Mouse (Mus musculus): ENCODE results near the gene Katnal1. TPM values are rescaled to one million over a fixed set of nuclear protein-coding genes. Genes with fewer than 3 reads are reported as not detected.

The Katnal1 gene
- polyA plus RNA-seq, 1 experiment from 2014 or later, result 14.2 TPM

DNA sequence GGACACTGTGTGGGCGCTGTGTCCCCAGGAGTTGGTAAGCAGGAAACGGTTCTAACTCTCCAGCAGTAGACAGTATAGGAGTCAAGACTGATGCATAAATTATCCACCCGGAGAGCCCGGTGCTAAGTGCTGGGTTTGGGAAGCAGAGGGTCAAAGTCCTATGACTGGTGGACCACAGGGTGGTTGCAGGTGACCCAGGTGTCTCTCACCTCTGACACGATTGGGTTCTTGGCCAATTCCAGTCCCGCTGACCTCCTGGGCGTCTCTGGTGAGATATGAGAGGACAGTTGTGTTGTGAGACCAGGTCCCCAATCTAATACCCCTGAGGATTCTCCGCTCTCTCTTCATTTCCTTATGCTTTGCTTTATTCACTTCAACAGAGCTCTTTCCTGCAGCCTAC lies 74.1 kb downstream of the Katnal1 start:
- WGBS, result 80% methylated on average over 8 of the region's 8 CpGs
- no peaks in the 10 kb centered on the region for H3K36me3 ChIP-seq (ENCODE audit: insufficient read depth)
- no peak overlapping the region for H3K9ac ChIP-seq
- H3K27me3 ChIP-seq (ENCODE audit: insufficient read depth, low read length), result no peaks in the 10 kb centered on the region
- no peaks in the 10 kb centered on the region for H3K9me3 ChIP-seq (ENCODE audit: low read depth, low read length)
- no peak overlapping the region for H3K4me3 ChIP-seq (ENCODE audit: low read depth, low read length)
- H3K4me2 ChIP-seq, result no peak overlapping the region
- no peak overlapping the region for H3K27ac ChIP-seq (ENCODE audit: low read depth)
- no peak for ATAC-seq (ENCODE audit: insufficient read depth)
- H3K4me1 ChIP-seq (ENCODE audit: insufficient read depth), result no peaks in the 10 kb centered on the region
- no peak for TF ChIP-seq CTCF (IDR thresholded peaks at IDR 0.05; ENCODE audit: low read depth)
- DNase-seq, result no peak

DNA sequence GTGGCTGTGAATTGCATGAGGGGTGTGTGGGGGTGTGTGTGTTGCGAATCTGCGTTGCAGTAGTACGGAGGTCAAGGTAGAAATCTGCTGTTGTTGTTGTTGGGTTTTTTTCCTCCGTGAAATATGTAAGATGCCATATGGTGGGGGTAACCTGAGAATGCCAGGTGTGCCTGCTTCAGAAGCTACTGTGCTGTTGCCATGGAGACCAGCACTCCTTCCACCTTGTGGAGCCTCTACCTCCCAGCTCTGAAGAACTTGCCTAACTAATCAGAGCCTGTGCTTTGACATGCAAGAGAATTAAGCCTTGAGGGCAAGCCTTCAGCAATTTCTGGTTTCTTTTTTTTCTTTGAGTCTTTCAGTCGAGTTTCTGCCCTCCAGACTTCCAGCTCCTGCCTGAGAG lies 75.0 kb downstream of the Katnal1 start:
- TF ChIP-seq CTCF (IDR thresholded peaks at IDR 0.05; ENCODE audit: low read depth), result no peak
- ATAC-seq (ENCODE audit: insufficient read depth), result no peak
- no peak overlapping the region for H3K4me3 ChIP-seq (ENCODE audit: low read depth, low read length)
- no peaks in the 10 kb centered on the region for H3K36me3 ChIP-seq (ENCODE audit: insufficient read depth)
- no peak overlapping the region for H3K4me2 ChIP-seq
- no peaks in the 10 kb centered on the region for H3K4me1 ChIP-seq (ENCODE audit: insufficient read depth)
- 34% methylated on average over 5 of the region's 5 CpGs for whole genome bisulfite sequencing
- H3K27ac ChIP-seq (ENCODE audit: low read depth), result no peak overlapping the region
- H3K27me3 ChIP-seq (ENCODE audit: insufficient read depth, low read length), result no peaks in the 10 kb centered on the region
- DNase-seq, result peak; percentile 42
- H3K9ac ChIP-seq, result no peak overlapping the region
- H3K9me3 ChIP-seq (ENCODE audit: low read depth, low read length), result no peaks in the 10 kb centered on the region

DNA sequence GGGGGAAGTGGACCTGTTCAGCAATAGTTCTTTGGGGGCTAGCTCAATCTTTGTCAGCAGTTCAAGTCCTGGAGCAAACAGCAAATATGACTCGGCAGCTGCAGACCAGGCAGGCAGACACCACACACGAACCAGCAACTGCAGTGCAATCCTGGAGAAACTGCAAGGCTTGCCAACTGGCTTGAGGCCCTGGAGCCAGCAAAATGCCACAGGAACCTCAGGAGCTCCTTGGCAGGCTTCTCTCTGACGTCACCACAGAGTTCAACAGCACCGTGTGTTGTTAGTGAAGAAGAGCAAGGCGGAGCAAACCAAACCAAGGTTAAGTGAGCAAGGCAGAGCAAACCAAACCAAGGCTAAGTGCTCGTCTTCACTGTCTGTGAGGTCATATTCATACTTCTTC lies 79.6 kb downstream of the Katnal1 start:
- Histone ChIP-seq H3K36me3 (ENCODE audit: insufficient read depth) (no peaks in the 10 kb centered on the region), H3K27ac (ENCODE audit: low read depth) (no peak overlapping the region), H3K4me1 (ENCODE audit: insufficient read depth) (no peaks in the 10 kb centered on the region), H3K4me3 (ENCODE audit: low read depth, low read length) (no peak overlapping the region), H3K9ac (no peak overlapping the region), H3K4me2 (no peak overlapping the region), H3K9me3 (ENCODE audit: low read depth, low read length) (no peaks in the 10 kb centered on the region), H3K27me3 (ENCODE audit: insufficient read depth, low read length) (no peaks in the 10 kb centered on the region)
- no peak for TF ChIP-seq CTCF (IDR thresholded peaks at IDR 0.05; ENCODE audit: low read depth)
- WGBS, result 79% methylated on average over 6 of the region's 6 CpGs
- DNase-seq (no peak), ATAC-seq (ENCODE audit: insufficient read depth) (no peak)

DNA sequence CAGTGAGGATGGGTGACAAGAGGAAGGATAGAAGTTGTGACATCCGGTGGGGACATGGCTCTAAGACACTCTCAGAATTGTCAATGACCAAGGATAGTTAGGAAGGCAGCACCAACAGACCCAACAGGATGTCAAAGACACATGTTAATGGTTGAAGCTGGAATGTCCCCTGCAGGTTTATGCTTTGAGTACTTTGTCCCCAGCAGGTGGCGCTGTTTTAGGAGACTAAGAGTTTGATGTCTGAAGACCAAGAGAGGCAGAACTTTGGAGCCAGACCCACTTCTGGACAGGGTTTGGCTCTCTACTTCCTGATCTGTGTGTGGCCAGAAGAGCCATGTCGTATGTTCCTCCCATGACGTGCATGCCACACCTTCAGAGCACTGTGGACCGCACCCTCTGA lies 82.1 kb downstream of the Katnal1 start:
- no peak for ATAC-seq (ENCODE audit: insufficient read depth)
- WGBS, result 93% methylated on average over 5 of the region's 5 CpGs
- Histone ChIP-seq H3K4me2 (no peak overlapping the region), H3K27me3 (ENCODE audit: insufficient read depth, low read length) (no peaks in the 10 kb centered on the region), H3K27ac (ENCODE audit: low read depth) (no peak overlapping the region), H3K4me1 (ENCODE audit: insufficient read depth) (no peaks in the 10 kb centered on the region), H3K9ac (no peak overlapping the region), H3K4me3 (ENCODE audit: low read depth, low read length) (no peak overlapping the region), H3K9me3 (ENCODE audit: low read depth, low read length) (no peaks in the 10 kb centered on the region), H3K36me3 (ENCODE audit: insufficient read depth) (no peaks in the 10 kb centered on the region)
- peak; percentile 42; the same call in 1 of the 2 replicates for TF ChIP-seq CTCF (IDR thresholded peaks at IDR 0.05; ENCODE audit: low read depth)
- peak; percentile 33 for DNase-seq

DNA sequence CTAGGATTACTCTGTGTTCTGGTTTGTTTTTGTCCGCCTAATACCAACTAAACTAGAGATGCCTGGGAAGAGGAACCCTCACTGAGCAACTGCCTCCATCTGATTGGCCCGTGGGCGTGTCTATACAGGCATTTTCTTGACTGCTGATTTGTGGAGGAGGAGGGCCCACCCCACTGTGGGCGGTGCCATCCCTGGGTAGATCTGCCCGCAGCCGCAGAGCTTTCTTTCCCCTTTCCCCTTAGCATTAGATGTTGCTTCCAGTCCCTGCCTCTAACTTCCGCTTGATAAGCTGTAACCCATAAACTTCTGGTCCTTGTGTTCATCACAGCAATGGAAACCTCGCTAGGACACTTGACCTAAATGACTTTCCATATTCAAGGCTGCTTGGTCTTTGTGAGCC lies 92.1 kb downstream of the Katnal1 start:
- Histone ChIP-seq H3K4me1 (ENCODE audit: insufficient read depth) (no peaks in the 10 kb centered on the region), H3K9me3 (ENCODE audit: low read depth, low read length) (no peaks in the 10 kb centered on the region), H3K27me3 (ENCODE audit: insufficient read depth, low read length) (peaks cover 5% of the 10 kb centered on the region), H3K4me3 (ENCODE audit: low read depth, low read length) (no peak overlapping the region), H3K36me3 (ENCODE audit: insufficient read depth) (no peaks in the 10 kb centered on the region), H3K27ac (ENCODE audit: low read depth) (no peak overlapping the region), H3K4me2 (no peak overlapping the region), H3K9ac (no peak overlapping the region)
- ATAC-seq (ENCODE audit: insufficient read depth) (peak; percentile 41; the same call in 1 of the 2 replicates), DNase-seq (peak; percentile 58)
- no peak for TF ChIP-seq CTCF (IDR thresholded peaks at IDR 0.05; ENCODE audit: low read depth)
- 31% methylated on average over 8 of the region's 8 CpGs for WGBS

DNA sequence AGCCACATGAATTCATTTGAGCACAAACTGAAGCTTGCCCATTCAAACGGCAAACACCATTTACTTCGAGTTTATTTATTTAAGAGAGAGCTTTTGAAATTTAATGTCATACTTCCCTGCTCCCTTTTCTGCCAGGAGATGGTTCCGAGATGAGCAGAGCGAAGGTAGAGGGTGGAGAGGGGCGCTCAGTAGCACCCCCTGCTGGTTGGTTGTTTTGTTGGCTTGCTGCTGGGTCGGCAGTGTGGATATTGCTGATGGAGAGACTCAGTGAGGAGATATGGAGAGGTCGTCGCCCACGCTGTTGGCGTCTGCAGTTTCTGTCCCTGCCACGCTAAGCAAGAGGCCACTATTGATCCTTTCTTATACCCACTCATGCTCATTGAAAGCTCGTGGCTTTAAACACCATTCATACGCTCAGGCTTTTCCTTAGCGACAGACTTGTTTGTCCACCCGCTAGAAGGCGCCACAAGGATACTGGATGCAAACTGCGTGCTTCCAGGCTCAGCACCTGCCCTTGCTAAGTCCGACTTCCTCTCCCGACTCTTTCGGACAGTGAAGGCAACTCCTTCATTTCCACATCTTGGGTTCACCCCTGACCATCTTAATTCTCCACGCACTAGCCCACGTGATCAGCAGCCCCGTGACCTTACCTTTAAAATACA lies 97.4 kb downstream of the Katnal1 start:
- Histone ChIP-seq H3K27ac (ENCODE audit: low read depth) (no peak overlapping the region), H3K4me3 (ENCODE audit: low read depth, low read length) (peak overlapping the region; percentile 27), H3K4me2 (peak overlapping the region; percentile 58), H3K36me3 (ENCODE audit: insufficient read depth) (no peaks in the 10 kb centered on the region), H3K9me3 (ENCODE audit: low read depth, low read length) (no peaks in the 10 kb centered on the region), H3K9ac (peak overlapping the region; percentile 40; the same call in 1 of the 2 replicates), H3K27me3 (ENCODE audit: insufficient read depth, low read length) (peaks cover 8% of the 10 kb centered on the region), H3K4me1 (ENCODE audit: insufficient read depth) (0 out of 2 replicates have a peak, but pooled peaks cover 5% of the 10 kb centered on the region)
- TF ChIP-seq CTCF (IDR thresholded peaks at IDR 0.05; ENCODE audit: low read depth), result peak; percentile 87
- ATAC-seq (ENCODE audit: insufficient read depth), result peak; percentile 83; the same call in 1 of the 2 replicates
- peak; percentile 86 for DNase-seq
- WGBS, result 4% methylated on average over 23 of the region's 23 CpGs

DNA sequence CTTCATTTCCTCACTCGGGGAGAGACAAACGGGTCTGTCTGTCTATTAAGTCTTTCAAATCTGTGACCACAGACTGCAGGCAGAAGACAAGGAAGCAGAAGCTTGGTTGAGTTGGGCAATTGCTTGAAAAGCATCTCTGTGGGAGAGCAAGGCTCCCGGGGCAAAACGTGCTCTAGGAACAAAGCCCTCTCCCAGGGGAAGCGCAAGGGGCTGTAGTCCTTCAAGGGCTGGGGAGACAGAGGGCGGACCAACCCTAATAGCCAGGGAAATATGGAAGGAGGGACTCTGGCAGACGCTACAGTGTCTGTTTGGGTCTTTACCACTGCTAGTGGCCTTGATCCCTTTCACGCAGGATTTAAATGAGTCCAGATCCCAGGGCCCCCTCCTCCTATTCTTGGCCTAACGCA lies 98.0 kb downstream of the Katnal1 start:
- Histone ChIP-seq H3K4me1 (ENCODE audit: insufficient read depth) (0 out of 2 replicates have a peak, but pooled peaks cover 5% of the 10 kb centered on the region), H3K9me3 (ENCODE audit: low read depth, low read length) (no peaks in the 10 kb centered on the region), H3K9ac (peak overlapping the region; percentile 40), H3K27me3 (ENCODE audit: insufficient read depth, low read length) (peaks cover 8% of the 10 kb centered on the region), H3K27ac (ENCODE audit: low read depth) (no peak overlapping the region), H3K4me3 (ENCODE audit: low read depth, low read length) (peak overlapping the region; percentile 27), H3K36me3 (ENCODE audit: insufficient read depth) (no peaks in the 10 kb centered on the region), H3K4me2 (peak overlapping the region; percentile 58)
- 20% methylated on average over 9 of the region's 9 CpGs for WGBS
- ATAC-seq (ENCODE audit: insufficient read depth) (peak; percentile 35; the same call in 1 of the 2 replicates), DNase-seq (peak; percentile 31)
- no peak for TF ChIP-seq CTCF (IDR thresholded peaks at IDR 0.05; ENCODE audit: low read depth)
